In the genomic region with DNA sequence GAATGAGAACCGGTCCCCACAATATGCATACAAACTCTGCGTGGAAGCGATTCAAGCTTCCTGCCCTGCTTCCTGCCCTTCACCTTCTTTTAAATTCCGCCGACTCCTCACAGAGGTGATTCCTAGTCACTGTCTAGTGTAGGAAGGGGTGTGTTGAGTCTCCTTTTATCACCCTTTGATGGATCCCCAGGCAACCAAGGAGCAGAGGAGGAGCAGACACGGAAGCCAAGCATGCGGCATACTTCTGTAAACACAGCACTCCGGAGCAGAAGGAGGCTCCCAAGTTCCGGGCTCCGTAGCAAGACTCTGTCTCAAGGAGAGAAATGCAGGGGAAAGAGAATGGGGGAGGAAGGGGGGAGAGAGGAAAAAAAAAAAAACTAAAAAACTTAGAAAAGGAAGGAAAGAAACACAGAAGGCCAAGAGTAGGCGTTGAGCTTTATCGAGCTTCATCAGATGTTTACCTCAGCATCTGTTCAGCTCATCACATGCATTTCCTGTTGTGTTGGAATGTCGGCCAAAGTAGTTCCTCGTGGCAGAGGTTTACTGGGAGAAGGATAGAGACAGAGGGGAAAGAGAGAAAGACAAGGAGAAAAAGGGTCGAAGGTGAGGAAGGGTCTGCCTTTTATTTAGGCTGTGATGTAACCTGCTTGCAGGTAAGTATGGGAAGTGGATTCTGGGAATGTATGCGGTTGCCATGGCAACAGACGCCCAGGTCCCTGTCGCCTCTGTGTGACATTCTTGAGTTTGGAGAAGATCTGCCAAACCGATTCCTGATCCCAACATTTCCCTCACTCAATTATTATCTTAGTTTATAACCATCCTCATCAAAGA, we compare ENCODE assay signal across 10 mouse cellular contexts. TPM values are rescaled to one million over a fixed set of nuclear protein-coding genes. Genes with fewer than 3 reads are reported as not detected.
DNase-seq lines count a peak whose midpoint lies in the region; ATAC-seq lines count a peak whose summit lies in the region.
"Had no signal": no experiment of that assay in that cellular context is flagged by ENCODE, and none has a peak within 500 bp of the region (broad histone marks: within the 10 kb centered on the region; RNA-seq: fewer than 3 reads in every experiment).

No protein-coding gene starts in this region.

- no peaks in the 10 kb centered on the region for H3K27me3 ChIP-seq in heart, embryonic 14.5 days (ENCODE audit: control insufficient read depth, insufficient read depth, low read length)
- no peaks in the 10 kb centered on the region for H3K27me3 ChIP-seq in limb, embryonic 15.5 days
- no peaks in the 10 kb centered on the region for H3K27me3 ChIP-seq in neural tube, embryonic 11.5 days (ENCODE audit: control insufficient read depth, insufficient read depth, low read length)

- no peaks in the 10 kb centered on the region for H3K36me3 ChIP-seq in heart, embryonic 14.5 days (ENCODE audit: control insufficient read depth, insufficient read depth, low read length)
- no peaks in the 10 kb centered on the region for H3K36me3 ChIP-seq in limb, embryonic 15.5 days
- no peaks in the 10 kb centered on the region for H3K36me3 ChIP-seq in neural tube, embryonic 11.5 days (ENCODE audit: control insufficient read depth, insufficient read depth, low read length)

- DNase-seq in frontal cortex, postnatal 14 days (ENCODE audit: low spot score in 2 of 2), result no peak
- DNase-seq in neural tube, embryonic 11.5 days (ENCODE audit: low spot score), result no peak
- DNase-seq in adrenal gland, adult 18-20 months (ENCODE audit: low spot score in 2 of 2), result no peak
- DNase-seq in testis, postnatal 10 days (ENCODE audit: low spot score), result no peak

- peak overlapping the region; percentile 68 for H3K4me2 ChIP-seq in heart, embryonic 14.5 days (ENCODE audit: low read length)
- peak overlapping the region; percentile 42 for H3K4me2 ChIP-seq in limb, embryonic 15.5 days
- peak overlapping the region; percentile 40 for H3K4me2 ChIP-seq in neural tube, embryonic 11.5 days (ENCODE audit: low read depth)

- ATAC-seq in frontal cortex, adult (ENCODE audit: low TSS enrichment), result peak; percentile 85
- ATAC-seq in common myeloid progenitor, adult 5-6 weeks (replicated peaks; ENCODE audit: low read depth, poor library complexity, severe bottlenecking), result peak; percentile 45
- no peak for ATAC-seq in heart, embryonic 14.5 days (ENCODE audit: insufficient number of reproducible peaks, insufficient read depth, low FRiP score, low read depth)
- ATAC-seq in limb, embryonic 15.5 days (ENCODE audit: insufficient number of reproducible peaks, low FRiP score, low TSS enrichment, low read depth), result no peak
- no peak for ATAC-seq in neural tube, embryonic 11.5 days (ENCODE audit: insufficient read depth, low FRiP score, low TSS enrichment)

- H3K27ac ChIP-seq in heart, embryonic 14.5 days (replicated peaks in 1 of 2; ENCODE audit: control insufficient read depth in 1 of 2, insufficient read depth in 1 of 2, low read depth in 2 of 2, low read length in 2 of 2), result no peak overlapping the region
- no peak overlapping the region for H3K27ac ChIP-seq in limb, embryonic 15.5 days
- no peak overlapping the region for H3K27ac ChIP-seq in neural tube, embryonic 11.5 days (ENCODE audit: low read depth, low read length)

- peaks cover 5 to 10% of the 10 kb centered on the region in 2 experiments for H3K4me1 ChIP-seq in heart, embryonic 14.5 days (ENCODE audit: control insufficient read depth in 2 of 2, insufficient read depth in 2 of 2, low read length in 2 of 2)
- peaks cover 7% of the 10 kb centered on the region; the same call in 1 of the 2 replicates for H3K4me1 ChIP-seq in limb, embryonic 15.5 days
- H3K4me1 ChIP-seq in neural tube, embryonic 11.5 days (ENCODE audit: control insufficient read depth, insufficient read depth, low read length), result no peaks in the 10 kb centered on the region

- 2% methylated on average over 19 of the region's 19 CpGs for WGBS in heart, embryonic 14.5 days
- 4% methylated on average over 19 of the region's 19 CpGs for WGBS in limb, embryonic 15.5 days
- WGBS in neural tube, embryonic 11.5 days, result 8% methylated on average over 19 of the region's 19 CpGs

- peak overlapping the region; percentile 56 for H3K9ac ChIP-seq in heart, embryonic 14.5 days (ENCODE audit: low read length)
- no peak overlapping the region for H3K9ac ChIP-seq in limb, embryonic 15.5 days
- H3K9ac ChIP-seq in neural tube, embryonic 11.5 days (ENCODE audit: low read length), result no peak overlapping the region

- H3K4me3 ChIP-seq in heart, embryonic 14.5 days (ENCODE audit: control insufficient read depth in 1 of 2, insufficient read depth in 1 of 2, low read depth in 1 of 2, low read length in 2 of 2), result peak overlapping the region; percentile 32 to 42
- H3K4me3 ChIP-seq in limb, embryonic 15.5 days, result peak overlapping the region; percentile 24
- H3K4me3 ChIP-seq in neural tube, embryonic 11.5 days (ENCODE audit: low read depth, low read length), result peak overlapping the region; percentile 9; the same call in 1 of the 2 replicates
- H3K4me3 ChIP-seq: erythroblast, embryonic 14.5 days had no signal

- no peaks in the 10 kb centered on the region for H3K9me3 ChIP-seq in heart, embryonic 14.5 days (ENCODE audit: control insufficient read depth, low read length)
- no peaks in the 10 kb centered on the region for H3K9me3 ChIP-seq in limb, embryonic 15.5 days
- no peaks in the 10 kb centered on the region for H3K9me3 ChIP-seq in neural tube, embryonic 11.5 days (ENCODE audit: control insufficient read depth, low read length)

RNA-seq across cellular contexts. Expression of a gene that starts 3.7 kb away (rescaled TPM):
- total RNA-seq in common myeloid progenitor, adult 5-6 weeks (2017), result not detected in 2 replicates
- polyA plus RNA-seq in heart, embryonic 14.5 days (2014; fragmentation: Nextera tagmentation; extraction: Ambion mirVana), result not detected in 2 replicates
- not detected in 2 replicates for polyA plus RNA-seq in limb, embryonic 15.5 days (2015; fragmentation: Nextera tagmentation; extraction: Ambion mirVana)
- not detected in 2 replicates for polyA plus RNA-seq in neural tube, embryonic 11.5 days (2014; fragmentation: Nextera tagmentation; extraction: Ambion mirVana)
- total RNA-seq in adrenal gland, adult 18-20 months (2021), result not detected
- polyA plus RNA-seq: C2C12 had no signal

RNA-seq across cellular contexts. Expression of a gene that starts 20.2 kb away (rescaled TPM):
- 44.0 and 51.2 TPM in 2 replicates for total RNA-seq in common myeloid progenitor, adult 5-6 weeks (2017)
- polyA plus RNA-seq in heart, embryonic 14.5 days (2014; fragmentation: Nextera tagmentation; extraction: Ambion mirVana), result 62.5 and 69.3 TPM in 2 replicates
- 80.2 and 80.3 TPM in 2 replicates for polyA plus RNA-seq in limb, embryonic 15.5 days (2015; fragmentation: Nextera tagmentation; extraction: Ambion mirVana)
- 117 and 120 TPM in 2 replicates for polyA plus RNA-seq in neural tube, embryonic 11.5 days (2014; fragmentation: Nextera tagmentation; extraction: Ambion mirVana)
- 10 to 100 TPM; 44.7 to 55.5 TPM for total RNA-seq in adrenal gland, adult 18-20 months (2021)

RNA-seq across cellular contexts. Expression of a gene that starts 23.3 kb away (rescaled TPM):
- 22.5 and 23.4 TPM in 2 replicates for total RNA-seq in common myeloid progenitor, adult 5-6 weeks (2017)
- 40.2 and 40.6 TPM in 2 replicates for polyA plus RNA-seq in heart, embryonic 14.5 days (2014; fragmentation: Nextera tagmentation; extraction: Ambion mirVana)
- 38.8 and 44.2 TPM in 2 replicates for polyA plus RNA-seq in limb, embryonic 15.5 days (2015; fragmentation: Nextera tagmentation; extraction: Ambion mirVana)
- polyA plus RNA-seq in neural tube, embryonic 11.5 days (2014; fragmentation: Nextera tagmentation; extraction: Ambion mirVana), result 22.9 and 28.8 TPM in 2 replicates
- 10 to 100 TPM; 33.0 to 57.8 TPM for total RNA-seq in adrenal gland, adult 18-20 months (2021)

RNA-seq across cellular contexts. Expression of a gene that starts 33.2 kb away (rescaled TPM):
- total RNA-seq in common myeloid progenitor, adult 5-6 weeks (2017), result 29.5 and 36.4 TPM in 2 replicates
- 140 and 146 TPM in 2 replicates for polyA plus RNA-seq in heart, embryonic 14.5 days (2014; fragmentation: Nextera tagmentation; extraction: Ambion mirVana)
- 102 and 109 TPM in 2 replicates for polyA plus RNA-seq in limb, embryonic 15.5 days (2015; fragmentation: Nextera tagmentation; extraction: Ambion mirVana)
- 81.2 and 83.8 TPM in 2 replicates for polyA plus RNA-seq in neural tube, embryonic 11.5 days (2014; fragmentation: Nextera tagmentation; extraction: Ambion mirVana)
- total RNA-seq in adrenal gland, adult 18-20 months (2021), result 100 to 1,000 TPM; 132 to 137 TPM

RNA-seq across cellular contexts. Expression of a gene that starts 49.3 kb away (rescaled TPM):
- 5.1 and 5.3 TPM in 2 replicates for total RNA-seq in common myeloid progenitor, adult 5-6 weeks (2017)
- 10.5 and 11.9 TPM in 2 replicates for polyA plus RNA-seq in heart, embryonic 14.5 days (2014; fragmentation: Nextera tagmentation; extraction: Ambion mirVana)
- 7.5 and 11.1 TPM in 2 replicates for polyA plus RNA-seq in limb, embryonic 15.5 days (2015; fragmentation: Nextera tagmentation; extraction: Ambion mirVana)
- polyA plus RNA-seq in neural tube, embryonic 11.5 days (2014; fragmentation: Nextera tagmentation; extraction: Ambion mirVana), result 3.9 and 4.6 TPM in 2 replicates
- 1 to 10 TPM; 1.4 TPM for total RNA-seq in adrenal gland, adult 18-20 months (2021)

Comparison
In these comparisons a context has a peak if more than half of its experiments do, and no peak if none do; other contexts are left out.
1. ATAC-seq: peak in frontal cortex, adult (single experiment) and common myeloid progenitor, adult 5-6 weeks (single experiment); none in heart, embryonic 14.5 days (single experiment), limb, embryonic 15.5 days (single experiment) and neural tube, embryonic 11.5 days (single experiment).
2. Peak in every context shown above with its lines, with median percentiles within 50 percentile points of each other: H3K4me2 ChIP-seq and H3K4me3 ChIP-seq.